In genomic region chr10:59900174-59900435, GRCm38 (mm10) we compare ENCODE assay signal across 9 mouse cellular contexts. TPM values are rescaled to one million over a fixed set of nuclear protein-coding genes. Genes with fewer than 3 reads are reported as not detected.
A peak's percentile ranks its signal among the peaks of the same experiment; 100 is the strongest.
DNase-seq lines count a peak whose midpoint lies in the region; ATAC-seq and TF ChIP-seq lines count a peak whose summit lies in the region.
"Had no signal": no experiment of that assay in that cellular context is flagged by ENCODE, and none has a peak within 500 bp of the region (broad histone marks: within the 10 kb centered on the region; RNA-seq: fewer than 3 reads in every experiment).

No protein-coding gene starts in this region.

- no peak; the same call in 1 of the 2 replicates for ATAC-seq in hindbrain, embryonic 15.5 days (ENCODE audit: low FRiP score, low read depth)
- ATAC-seq in midbrain, embryonic 15.5 days (replicated peaks): no peak
- no peak for ATAC-seq in megakaryocyte progenitor cell, adult 5-6 weeks (replicated peaks; ENCODE audit: poor library complexity)

- no peaks in the 10 kb centered on the region for H3K9me3 ChIP-seq in hindbrain, embryonic 15.5 days
- no peaks in the 10 kb centered on the region for H3K9me3 ChIP-seq in midbrain, embryonic 15.5 days

- H3K4me2 ChIP-seq in hindbrain, embryonic 15.5 days: peak overlapping the region; percentile 41
- H3K4me2 ChIP-seq in midbrain, embryonic 15.5 days: peak overlapping the region; percentile 24; the same call in 1 of the 2 replicates

- DNase-seq in kidney, adult 2 months: no peak
- no peak for DNase-seq in kidney, postnatal 14 days
- DNase-seq in urinary bladder, postnatal 25 days (ENCODE audit: low spot score): no peak
- DNase-seq in ovary, postnatal 14 days (ENCODE audit: low spot score): no peak

- no peak overlapping the region for H3K4me3 ChIP-seq in kidney, adult 2 months (ENCODE audit: insufficient read depth, low read depth, low read length)
- H3K4me3 ChIP-seq in cortical plate, adult 2 months (ENCODE audit: insufficient read depth, low read length): no peak overlapping the region
- no peak overlapping the region for H3K4me3 ChIP-seq in hindbrain, embryonic 15.5 days
- H3K4me3 ChIP-seq in midbrain, embryonic 15.5 days: no peak overlapping the region

- no peak for TF ChIP-seq POLR2A in kidney, adult 2 months (IDR thresholded peaks at IDR 0.05; ENCODE audit: low read depth, low read length)
- no peak for TF ChIP-seq POLR2A in cortical plate, adult 2 months (IDR thresholded peaks at IDR 0.05; ENCODE audit: extremely low read depth, insufficient read depth, low read length)

- peaks cover 13% of the 10 kb centered on the region for H3K4me1 ChIP-seq in kidney, adult 2 months (ENCODE audit: control insufficient read depth, insufficient read depth, low read length)
- H3K4me1 ChIP-seq in cortical plate, adult 2 months (ENCODE audit: control insufficient read depth, insufficient read depth, low read length): peaks cover 35% of the 10 kb centered on the region
- peaks cover 74% of the 10 kb centered on the region for H3K4me1 ChIP-seq in hindbrain, embryonic 15.5 days (replicated peaks)
- peaks cover 69% of the 10 kb centered on the region for H3K4me1 ChIP-seq in midbrain, embryonic 15.5 days

- 34% methylated on average over 4 of the region's 4 CpGs for whole genome bisulfite sequencing in kidney, adult 2 months
- 25% methylated on average over 4 of the region's 4 CpGs for WGBS in hindbrain, embryonic 15.5 days
- WGBS in midbrain, embryonic 15.5 days: 24% methylated on average over 4 of the region's 4 CpGs

- no peaks in the 10 kb centered on the region; the same call in 1 of the 2 replicates for H3K36me3 ChIP-seq in kidney, adult 2 months (ENCODE audit: control insufficient read depth, insufficient read depth, low read length)
- H3K36me3 ChIP-seq in hindbrain, embryonic 15.5 days: peaks cover 9% of the 10 kb centered on the region
- 0 out of 2 replicates have a peak, but pooled peaks cover 3% of the 10 kb centered on the region for H3K36me3 ChIP-seq in midbrain, embryonic 15.5 days (replicated peaks)

- TF ChIP-seq CTCF in kidney, adult 2 months (conservative IDR thresholded peaks at IDR 0.05; ENCODE audit: insufficient read depth, insufficient read length, low read depth, low read length): no peak
- no peak for TF ChIP-seq CTCF in cortical plate, adult 2 months (IDR thresholded peaks at IDR 0.05; ENCODE audit: extremely low read depth, insufficient read depth, low read length)

- 0 out of 2 replicates have a peak overlapping the region, but pooled peaks have one; percentile 2 for H3K9ac ChIP-seq in hindbrain, embryonic 15.5 days
- H3K9ac ChIP-seq in midbrain, embryonic 15.5 days: peak overlapping the region; percentile 27; the same call in 1 of the 2 replicates

- peak overlapping the region; percentile 93 for H3K27ac ChIP-seq in kidney, adult 2 months (ENCODE audit: insufficient read depth, low read depth, low read length)
- peak overlapping the region; percentile 91 for H3K27ac ChIP-seq in cortical plate, adult 2 months (ENCODE audit: insufficient read depth, low read length)
- H3K27ac ChIP-seq in hindbrain, embryonic 15.5 days (replicated peaks): peak overlapping the region; percentile 95
- H3K27ac ChIP-seq in midbrain, embryonic 15.5 days: peak overlapping the region; percentile 97

- H3K27me3 ChIP-seq in kidney, adult 2 months (replicated peaks; ENCODE audit: control insufficient read depth, insufficient read depth, low read length): no peaks in the 10 kb centered on the region
- H3K27me3 ChIP-seq in hindbrain, embryonic 15.5 days: no peaks in the 10 kb centered on the region
- no peaks in the 10 kb centered on the region for H3K27me3 ChIP-seq in midbrain, embryonic 15.5 days (replicated peaks)
- H3K27me3 ChIP-seq: Patski had no signal

RNA-seq across cellular contexts. Expression of gene Dnajb12, which starts 20.7 kb away (rescaled TPM):
- polyA plus RNA-seq in kidney, adult 2 months (2012; rRNA removed): 85.8 and 87.3 TPM in 2 replicates
- 45.0 and 47.0 TPM in 2 replicates for polyA plus RNA-seq in cortical plate, adult 2 months (2012; rRNA removed)
- 18.6 and 24.6 TPM in 2 replicates for polyA plus RNA-seq in hindbrain, embryonic 15.5 days (2015; fragmentation: Nextera tagmentation; extraction: Ambion mirVana)
- 18.0 TPM in 2 replicates for polyA plus RNA-seq in midbrain, embryonic 15.5 days (2015; fragmentation: Nextera tagmentation; extraction: Ambion mirVana)
- 21.1 and 23.3 TPM in 2 replicates for total RNA-seq in megakaryocyte progenitor cell, adult 5-6 weeks (2015)
- 19.3 and 20.2 TPM in 2 replicates for total RNA-seq in megakaryocyte progenitor cell, adult 5-6 weeks (2017)

RNA-seq across cellular contexts. Expression of gene Ddit4, which starts 51.5 kb away (rescaled TPM):
- polyA plus RNA-seq in kidney, adult 2 months (2012; rRNA removed): 21.1 and 21.6 TPM in 2 replicates
- 35.7 and 38.3 TPM in 2 replicates for polyA plus RNA-seq in cortical plate, adult 2 months (2012; rRNA removed)
- polyA plus RNA-seq in hindbrain, embryonic 15.5 days (2015; fragmentation: Nextera tagmentation; extraction: Ambion mirVana): 68.9 and 71.1 TPM in 2 replicates
- polyA plus RNA-seq in midbrain, embryonic 15.5 days (2015; fragmentation: Nextera tagmentation; extraction: Ambion mirVana): 52.6 and 59.4 TPM in 2 replicates
- total RNA-seq in megakaryocyte progenitor cell, adult 5-6 weeks (2015): 0.37 and 2.4 TPM in 2 replicates
- total RNA-seq in megakaryocyte progenitor cell, adult 5-6 weeks (2017): 0.41 and 0.42 TPM in 2 replicates
